Mouse (Mus musculus) heart, postnatal 0 days (tissue): ENCODE measurements around the gene Sepsecs.

Source experiments
- CTCF ChIP-seq: IDR thresholded peaks from 2 replicates; pipeline ENCODE4 v1.5.1; 2016; ENCODE audit warnings: antibody characterized with exemption, control low read depth, low read depth
- EP300 ChIP-seq: IDR thresholded peaks from 2 replicates; pipeline ENCODE4 v1.6.1; 2016; ENCODE audit warnings: antibody characterized with exemption, low read depth

GRCm38 (mm10) chr5:52681111-52681510, 11.6 kb upstream of the Sepsecs start:
- TF ChIP-seq CTCF, result no peak
- TF ChIP-seq EP300, result no peak
